Mouse (Mus musculus) neural tube, embryonic 15.5 days (tissue): Measurements from ENCODE around the gene Sltm. TPM values are rescaled to one million over a fixed set of nuclear protein-coding genes. Genes with fewer than 3 reads are reported as not detected.

ENCODE experiments used
- ATAC-seq: fragments of 200-750 bp; cut with Nextera tagmentation; 2 replicates; pipeline ENCODE4 v1.8.0; 2017; ENCODE audit warnings: mild to moderate bottlenecking, moderate TSS enrichment, moderate library complexity; ENCODE audit not compliant: low FRiP score
- H3K27ac ChIP-seq: fragments of 300-500 bp; sonication (generic); replicated peaks from 2 replicates; pipeline ENCODE4 v1.5.1; 2015; ENCODE audit warnings: mild to moderate bottlenecking, inconsistent platforms
- H3K27me3 ChIP-seq: fragments of 300-500 bp; sonication (generic); replicated peaks from 2 replicates; pipeline ENCODE4 v1.6.1; 2015; ENCODE audit warnings: inconsistent platforms
- H3K36me3 ChIP-seq: fragments of 300-500 bp; sonication (generic); 2 replicates; pipeline ENCODE4 v1.6.1; 2015; ENCODE audit warnings: inconsistent platforms
- H3K4me1 ChIP-seq: fragments of 300-500 bp; sonication (generic); 2 replicates; pipeline ENCODE4 v1.6.1; 2015; ENCODE audit warnings: inconsistent platforms
- H3K4me2 ChIP-seq: fragments of 300-500 bp; sonication (generic); 2 replicates; pipeline ENCODE4 v1.6.1; 2015; ENCODE audit warnings: inconsistent platforms, mild to moderate bottlenecking, moderate library complexity
- H3K4me3 ChIP-seq: fragments of 300-500 bp; sonication (generic); replicated peaks from 2 replicates; pipeline ENCODE4 v1.5.1; 2015; ENCODE audit warnings: mild to moderate bottlenecking, inconsistent platforms
- H3K9ac ChIP-seq: fragments of 300-500 bp; sonication (generic); replicated peaks from 2 replicates; pipeline ENCODE4 v1.6.1; 2015; ENCODE audit warnings: mild to moderate bottlenecking, inconsistent platforms
- H3K9me3 ChIP-seq: fragments of 300-500 bp; sonication (generic); replicated peaks from 2 replicates; pipeline ENCODE4 v1.6.1; 2016; ENCODE audit warnings: inconsistent platforms
- WGBS: fragments of 180-500 bp; shearing (Covaris S2); methylation state at CpG from one replicate; pipeline ENCODE4 v1.1.7; 2015; ENCODE audit warnings: mixed read lengths; 5-methylcytosine and 5-hydroxymethylcytosine counted together
- polyA plus RNA-seq: library from polyadenylated mRNA; unstranded; fragments of >200 nt; fragmentation: Nextera tagmentation; extraction: Ambion mirVana; gene quantifications from 2 replicates; pipeline ENCODE4 v1.2.1, GENCODE M21; 2015

Gene Sltm
- polyA plus RNA-seq, 1 experiment from 2014 or later, result 58.6 TPM

GRCm38 (mm10) chr9:70602186-70602845 is 59.8 kb downstream of the Sltm start:
- no peak for ATAC-seq
- peaks cover 31% of the 10 kb centered on the region for H3K36me3 ChIP-seq

GRCm38 (mm10) chr9:70611026-70611673 is 68.6 kb downstream of the Sltm start:
- Histone ChIP-seq H3K27me3 (no peaks in the 10 kb centered on the region), H3K9me3 (no peaks in the 10 kb centered on the region), H3K9ac (no peak overlapping the region), H3K4me3 (no peak overlapping the region), H3K4me2 (no peak overlapping the region), H3K27ac (no peak overlapping the region), H3K4me1 (no peaks in the 10 kb centered on the region), H3K36me3 (peaks cover 41% of the 10 kb centered on the region)
- no peak for ATAC-seq
- 76% methylated on average over 3 of the region's 3 CpGs for WGBS

More at GRCm38 (mm10) chr9:70602186-70602845, 59.8 kb downstream of the Sltm start:
- Histone ChIP-seq H3K9me3 (no peaks in the 10 kb centered on the region), H3K4me1 (no peaks in the 10 kb centered on the region), H3K27me3 (no peaks in the 10 kb centered on the region), H3K4me2 (no peak overlapping the region), H3K9ac (no peak overlapping the region), H3K27ac (no peak overlapping the region), H3K4me3 (no peak overlapping the region)
- WGBS, result 97% methylated on average over 1 of the region's 1 CpGs

- 88% methylated on average over 2 of the region's 2 CpGs for WGBS
- H3K4me1 ChIP-seq, result no peaks in the 10 kb centered on the region
- no peak overlapping the region for H3K4me2 ChIP-seq
- H3K4me3 ChIP-seq, result no peak overlapping the region
- H3K27me3 ChIP-seq, result no peaks in the 10 kb centered on the region
- no peak overlapping the region for H3K9ac ChIP-seq
- no peaks in the 10 kb centered on the region for H3K9me3 ChIP-seq
- H3K27ac ChIP-seq, result no peak overlapping the region
- H3K36me3 ChIP-seq, result peaks cover 7% of the 10 kb centered on the region
- ATAC-seq, result no peak
Measured at GRCm38 (mm10) chr9:70629711-70630110, 87.2 kb downstream of the Sltm start.

- peaks cover 2% of the 10 kb centered on the region; the same call in 1 of the 2 replicates for H3K36me3 ChIP-seq
- 40% methylated on average over 5 of the region's 5 CpGs for WGBS
- no peak overlapping the region for H3K4me2 ChIP-seq
- no peaks in the 10 kb centered on the region for H3K9me3 ChIP-seq
- no peaks in the 10 kb centered on the region for H3K27me3 ChIP-seq
- H3K4me3 ChIP-seq, result no peak overlapping the region
- no peak for ATAC-seq
- no peak overlapping the region for H3K27ac ChIP-seq
- no peak overlapping the region for H3K9ac ChIP-seq
- H3K4me1 ChIP-seq, result no peaks in the 10 kb centered on the region
Measured at GRCm38 (mm10) chr9:70631665-70632064, 89.1 kb downstream of the Sltm start.

GRCm38 (mm10) chr9:70636748-70637147 is 94.2 kb downstream of the Sltm start:
- Histone ChIP-seq H3K4me1 (no peaks in the 10 kb centered on the region), H3K4me3 (no peak overlapping the region), H3K27me3 (no peaks in the 10 kb centered on the region), H3K9me3 (no peaks in the 10 kb centered on the region), H3K9ac (no peak overlapping the region), H3K4me2 (no peak overlapping the region), H3K36me3 (peaks cover 10% of the 10 kb centered on the region; the same call in 1 of the 2 replicates), H3K27ac (no peak overlapping the region)
- 84% methylated on average over 2 of the region's 2 CpGs for WGBS
- no peak for ATAC-seq

Other genes starting within 250 kb of the Sltm start
- gene Ccnb2, start 121.2 kb upstream of the Sltm start, polyA plus RNA-seq, result 17.9 and 58.6 TPM in 2 replicates
- 27.9 and 28.8 TPM in 2 replicates for gene Rnf111, start 39.0 kb upstream of the Sltm start, polyA plus RNA-seq
- 0.42 and 0.74 TPM in 2 replicates for gene Gm10642, start 113.5 kb downstream of the Sltm start, polyA plus RNA-seq
- gene Mindy2, start 114.4 kb downstream of the Sltm start, polyA plus RNA-seq, result 19.3 and 22.3 TPM in 2 replicates
- gene Adam10, start 136.2 kb downstream of the Sltm start, polyA plus RNA-seq, result 53.1 and 59.5 TPM in 2 replicates